Mouse (Mus musculus) embryo, embryonic 10 days (tissue): ENCODE measurements around the gene Iqsec1.
A peak's percentile ranks its signal among the peaks of the same experiment; 100 is the strongest.

Experiments
- DNase-seq: peaks from one replicate; pipeline ENCODE4 v3.0.0-alpha.2; 2015; ENCODE audit warnings: low spot score

Gene Iqsec1

GRCm38 (mm10) chr6:90705738-90706137 is 282.7 kb downstream of the Iqsec1 start:
- DNase-seq: no peak

DNA sequence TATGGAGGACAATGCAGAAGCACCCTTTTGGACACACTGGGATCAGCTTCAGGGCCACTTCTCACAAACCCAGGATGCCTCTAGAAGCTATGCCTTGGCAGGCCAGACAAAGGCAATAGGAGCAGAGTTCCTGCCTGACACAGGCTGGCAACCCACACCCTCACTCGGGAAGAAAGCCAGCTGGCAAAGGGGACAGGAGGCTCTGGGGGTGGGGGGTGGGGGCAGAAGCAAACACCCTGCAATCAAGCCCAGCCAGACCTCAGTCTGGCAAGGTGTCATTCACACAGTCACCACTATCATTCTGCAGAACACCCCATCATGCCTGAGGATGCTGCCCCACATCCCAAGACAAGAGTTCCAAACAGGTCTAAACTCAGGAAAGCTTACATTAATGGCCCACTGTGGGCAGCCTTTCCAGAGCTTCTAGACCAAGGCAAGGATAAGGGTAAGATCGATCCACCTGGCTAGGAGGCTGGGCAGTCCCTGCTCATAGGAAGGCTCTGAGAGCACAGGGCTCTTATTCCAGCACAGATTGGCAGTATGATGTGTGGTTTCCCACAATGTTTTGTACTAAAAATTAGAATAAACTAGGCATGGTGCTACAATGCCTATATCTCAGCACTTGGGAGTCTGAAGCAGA is 283.7 kb downstream of the Iqsec1 start:
- no peak for DNase-seq

- DNase-seq: peak; percentile 38
These were observed 284.7 kb downstream of the Iqsec1 start for GRCm38 (mm10) chr6:90703782-90704181.

DNA sequence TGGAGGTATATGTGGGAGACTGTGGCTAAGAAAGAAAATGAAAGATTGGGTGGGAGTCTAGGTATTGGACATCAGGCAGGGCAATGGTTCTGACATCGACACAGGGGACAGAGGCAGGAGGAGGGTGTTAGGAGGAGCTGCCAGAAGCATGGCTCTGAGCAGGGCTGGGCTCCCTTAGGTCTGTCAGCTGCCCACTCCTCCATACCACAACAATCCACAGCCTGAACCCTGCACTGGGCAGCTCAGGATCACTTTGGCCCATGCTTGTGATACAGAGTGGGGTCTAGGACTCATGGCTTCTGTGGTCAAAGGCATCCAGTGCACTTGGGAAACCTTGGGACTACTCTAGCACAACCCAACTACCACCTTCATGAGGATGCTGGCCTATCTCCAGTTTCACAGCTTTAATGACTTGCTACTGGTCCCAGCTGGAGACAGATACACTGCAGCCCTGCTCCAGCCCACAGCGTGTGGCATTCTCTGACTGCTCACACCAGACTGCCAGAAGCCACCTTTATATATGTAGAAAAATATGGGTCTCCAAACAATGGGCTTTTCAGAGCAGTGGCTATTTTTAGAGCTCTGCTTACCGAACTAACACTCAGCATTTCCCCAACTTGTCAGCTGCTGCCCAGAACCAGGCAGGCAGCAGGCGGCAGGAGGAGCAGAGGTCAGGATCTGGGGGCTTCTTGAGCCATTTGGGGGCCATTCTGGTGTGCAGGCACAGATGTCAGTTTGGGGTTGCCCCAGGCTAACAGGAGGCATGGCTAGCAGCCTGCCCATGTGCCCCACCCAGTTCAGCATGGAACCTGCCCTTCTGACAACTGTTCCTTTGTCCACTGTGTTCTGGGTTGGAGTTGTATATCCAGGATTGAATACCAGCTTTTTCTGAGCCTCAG is 285.4 kb downstream of the Iqsec1 start:
- peak; percentile 26 for DNase-seq

DNA sequence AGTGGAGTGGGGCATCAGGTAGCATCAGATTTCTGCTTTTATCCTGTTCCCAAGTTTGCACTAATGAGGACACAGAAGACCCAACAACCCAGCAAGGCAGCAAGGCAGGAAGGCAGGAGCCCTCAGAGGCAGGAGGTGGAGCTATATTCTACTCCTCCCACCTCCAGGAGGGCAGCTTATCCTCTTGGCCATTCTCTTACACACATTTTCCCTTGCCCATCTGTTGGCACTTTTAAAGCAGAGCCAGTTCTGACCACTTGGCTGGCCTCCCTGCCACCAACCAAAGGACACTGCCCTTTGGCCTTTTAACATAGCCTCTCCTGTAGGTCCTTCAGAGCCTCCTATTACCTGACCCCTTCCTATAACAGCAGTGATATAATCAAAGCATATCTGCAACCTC is 286.3 kb downstream of the Iqsec1 start:
- DNase-seq: no peak

DNA sequence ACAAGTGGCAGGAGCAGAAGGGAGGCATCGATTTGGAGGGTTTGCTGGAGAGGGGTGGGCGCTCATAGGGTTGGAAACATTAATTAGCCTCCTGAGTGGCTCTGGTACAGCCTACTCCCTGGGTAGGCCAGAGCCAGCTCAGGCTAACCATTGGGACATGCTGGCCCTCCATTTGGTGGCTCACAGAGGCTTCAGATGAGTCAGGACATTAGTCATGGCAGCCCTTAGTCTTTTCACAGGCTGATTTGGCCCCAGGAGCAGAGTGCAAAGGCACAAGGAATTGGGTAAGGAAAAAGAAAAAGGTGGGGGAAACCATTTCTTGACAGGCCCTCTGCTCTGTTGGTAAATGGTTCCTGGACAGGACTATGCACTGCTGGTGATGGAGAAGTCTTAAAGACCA is 287.1 kb downstream of the Iqsec1 start:
- no peak for DNase-seq

- DNase-seq: no peak
These were observed 287.7 kb downstream of the Iqsec1 start for GRCm38 (mm10) chr6:90700737-90701136.

DNA sequence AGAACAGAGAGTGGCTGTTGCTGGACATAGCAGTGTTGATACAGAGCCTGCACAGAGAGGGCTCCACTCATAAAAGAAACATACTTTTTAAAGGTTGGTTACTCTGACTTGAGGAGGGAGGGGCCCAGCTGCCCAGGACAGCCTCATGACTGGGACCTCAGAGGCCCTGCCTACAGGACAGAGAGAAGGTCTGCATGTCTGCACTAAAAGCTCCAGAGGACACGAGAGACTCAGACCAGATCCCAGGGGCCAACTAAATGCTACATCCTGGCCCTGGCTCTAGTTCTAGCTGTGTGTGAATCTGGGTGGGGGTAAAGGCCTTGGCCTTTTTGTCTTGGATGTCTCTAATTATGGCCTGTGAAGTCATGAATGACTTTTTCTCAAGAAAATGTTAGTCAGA is 288.4 kb downstream of the Iqsec1 start:
- DNase-seq: no peak

- DNase-seq: no peak
These were observed 289.6 kb downstream of the Iqsec1 start for GRCm38 (mm10) chr6:90698843-90699242.

DNA sequence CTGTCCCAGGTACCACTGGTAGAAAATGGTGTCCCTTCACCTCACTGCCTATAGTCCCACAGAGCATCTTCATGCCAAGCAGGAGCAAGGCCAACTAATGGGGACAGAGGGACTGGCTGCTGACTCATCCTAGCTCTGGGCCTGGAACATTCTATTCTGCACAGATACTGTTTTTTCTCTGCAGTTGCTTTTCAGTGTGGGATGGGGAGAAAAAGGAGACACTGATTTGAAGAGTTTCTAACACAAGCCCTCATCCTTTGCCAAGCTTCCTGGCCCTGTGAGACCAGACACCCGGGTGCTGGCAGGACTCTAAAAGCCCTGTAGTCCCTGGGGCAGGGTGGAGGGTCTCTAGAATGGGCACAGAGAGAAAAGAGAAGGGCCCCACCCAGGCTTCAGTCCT is 292.7 kb downstream of the Iqsec1 start:
- no peak for DNase-seq

- DNase-seq: no peak
These were observed 296.1 kb downstream of the Iqsec1 start for GRCm38 (mm10) chr6:90692404-90692803.

DNA sequence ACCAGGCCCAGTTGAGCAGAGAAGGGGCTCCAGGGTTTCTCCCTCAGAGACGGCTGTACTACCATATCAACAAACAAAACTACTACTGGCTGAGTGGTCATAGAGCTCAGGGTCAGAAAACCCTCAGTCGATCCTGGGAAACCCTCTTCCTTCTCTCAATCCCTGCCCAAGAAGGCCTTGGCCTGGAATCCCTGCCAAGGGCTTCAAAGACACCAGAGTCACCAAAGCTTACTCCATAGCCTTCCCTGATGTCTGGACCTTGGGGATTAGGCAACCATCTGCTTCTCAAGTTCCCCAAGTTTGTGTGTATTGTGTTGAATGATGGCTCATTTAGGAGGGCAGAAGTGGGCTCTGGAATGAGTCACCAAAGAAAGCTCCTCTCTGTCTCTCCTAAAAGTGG is 296.6 kb downstream of the Iqsec1 start:
- DNase-seq: no peak

- DNase-seq: no peak
These were observed 299.0 kb downstream of the Iqsec1 start for GRCm38 (mm10) chr6:90689500-90689899.

DNA sequence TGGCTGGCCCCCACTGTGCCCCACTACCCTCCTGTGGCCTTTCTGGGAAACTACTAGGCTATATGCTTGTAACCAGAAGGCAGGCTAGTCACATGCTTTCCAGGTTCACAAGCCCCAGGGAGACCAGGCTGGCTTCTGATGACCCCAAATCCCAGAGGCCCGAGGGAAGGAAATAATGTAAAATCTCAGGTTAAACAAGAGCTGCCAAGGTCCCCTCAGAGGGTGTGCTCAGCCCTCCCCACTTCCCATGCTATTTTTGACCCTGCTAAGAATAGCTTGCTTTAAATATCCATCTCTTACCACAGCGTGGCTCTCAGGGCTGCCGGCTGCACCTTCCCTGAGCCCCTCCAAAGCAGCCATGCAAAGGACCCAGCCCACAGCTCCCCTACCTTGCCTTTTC is 299.7 kb downstream of the Iqsec1 start:
- DNase-seq: no peak

- no peak for DNase-seq
These were observed 300.5 kb downstream of the Iqsec1 start for GRCm38 (mm10) chr6:90688003-90688402.

GRCm38 (mm10) chr6:90686812-90687211 is 301.7 kb downstream of the Iqsec1 start:
- DNase-seq: no peak

DNA sequence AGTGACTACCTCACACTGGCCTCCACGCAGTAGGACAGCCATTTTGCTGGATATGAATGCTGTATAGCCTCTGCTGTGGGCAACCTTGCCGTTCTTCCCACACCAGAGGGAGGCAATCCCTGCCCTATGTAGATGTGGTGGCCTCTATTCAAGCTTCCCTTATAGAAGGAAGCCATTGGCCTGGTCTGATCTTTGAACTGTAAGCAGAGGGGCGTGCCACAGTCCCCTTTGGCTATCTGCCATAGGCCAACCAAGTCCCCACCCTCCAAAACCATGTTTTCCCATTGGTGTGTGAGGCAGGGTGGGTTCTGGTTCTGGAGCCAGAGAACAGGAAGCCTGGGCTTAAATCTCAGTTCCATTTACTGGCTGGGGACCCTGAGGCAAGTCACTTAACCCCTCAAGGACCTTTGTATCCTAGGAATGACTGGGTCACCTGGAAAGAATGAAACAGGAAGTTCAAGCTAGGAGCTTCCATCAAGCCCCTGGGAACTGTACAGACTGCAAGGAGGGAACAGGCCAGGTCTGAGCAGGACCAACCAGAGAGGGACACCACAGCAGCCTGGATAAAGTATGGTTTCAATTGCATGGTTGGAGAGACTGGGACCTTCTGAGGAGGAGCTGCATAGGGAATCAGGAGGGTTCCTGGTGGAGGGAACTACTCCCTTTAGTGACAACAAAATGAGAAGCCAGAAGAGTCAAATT is 304.5 kb downstream of the Iqsec1 start:
- no peak for DNase-seq

DNA sequence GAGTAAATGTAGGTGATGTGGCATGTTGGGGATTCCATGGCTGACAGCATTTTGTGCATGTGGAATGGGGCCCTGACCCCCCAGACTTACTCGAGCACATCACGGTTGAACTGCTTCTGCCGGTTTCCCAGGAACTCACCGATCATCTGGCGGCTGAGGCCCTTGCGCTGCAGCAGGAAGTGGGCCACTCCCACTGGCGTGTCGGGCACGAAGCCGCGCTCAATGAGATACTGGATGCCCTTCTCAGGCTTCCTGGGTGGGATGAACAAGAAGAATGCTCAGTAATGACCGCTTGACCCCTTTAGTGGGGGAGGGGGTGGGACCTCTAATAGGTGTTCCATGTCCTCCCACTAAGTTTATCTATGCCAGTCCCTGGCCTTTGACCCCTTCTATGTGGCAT is 308.1 kb downstream of the Iqsec1 start:
- DNase-seq: no peak

- no peak for DNase-seq
These were observed 309.7 kb downstream of the Iqsec1 start for GRCm38 (mm10) chr6:90678759-90679158.

- no peak for DNase-seq
These were observed 319.8 kb downstream of the Iqsec1 start for GRCm38 (mm10) chr6:90668693-90669092.

GRCm38 (mm10) chr6:90663736-90664135 is 324.7 kb downstream of the Iqsec1 start:
- no peak for DNase-seq

- DNase-seq: no peak
These were observed 326.3 kb downstream of the Iqsec1 start for GRCm38 (mm10) chr6:90662148-90662547.

DNA sequence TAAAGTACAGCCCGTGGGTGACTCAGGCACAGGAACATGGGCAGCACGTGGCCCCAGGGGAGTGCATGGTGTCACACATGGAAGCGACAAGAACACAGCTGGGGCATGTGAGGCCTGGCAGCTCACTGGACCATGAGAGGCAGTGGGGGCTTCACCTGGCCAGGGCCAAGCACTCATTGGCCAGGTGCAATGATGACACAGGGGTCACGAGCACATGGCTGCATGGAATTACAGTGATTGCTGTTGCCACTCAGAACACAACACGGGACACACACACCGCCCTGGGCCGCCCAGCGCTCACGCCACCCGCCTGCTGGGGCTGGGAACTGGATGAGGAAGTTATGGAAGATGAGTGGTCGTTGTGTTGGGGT is 327.5 kb downstream of the Iqsec1 start:
- DNase-seq: no peak
